Mouse (Mus musculus): ENCODE measurements around the gene Arcn1. TPM values are rescaled to one million over a fixed set of nuclear protein-coding genes. Genes with fewer than 3 reads are reported as not detected.

Gene Arcn1
- polyA plus RNA-seq, 1 experiment: 40.6 TPM

GRCm38 (mm10) chr9:44693071-44693470, 74.6 kb downstream of the Arcn1 start:
- TF ChIP-seq MAX (IDR thresholded peaks at IDR 0.05; ENCODE audit: low read depth): no peak
- no peak for TF ChIP-seq POLR2AphosphoS2 (IDR thresholded peaks at IDR 0.05; ENCODE audit: insufficient read length, low read depth)
- no peak for TF ChIP-seq REST (IDR thresholded peaks at IDR 0.05; ENCODE audit: insufficient read depth, insufficient read length)
- no peak for TF ChIP-seq TCF12 (IDR thresholded peaks at IDR 0.05; ENCODE audit: insufficient read depth, poor library complexity, severe bottlenecking)
- TF ChIP-seq POLR2A (IDR thresholded peaks at IDR 0.05; ENCODE audit: insufficient read length, low read depth): no peak
- TF ChIP-seq TCF3 (IDR thresholded peaks at IDR 0.05; ENCODE audit: insufficient read length, low read depth): no peak
- no peak for TF ChIP-seq SRF (IDR thresholded peaks at IDR 0.05; ENCODE audit: control insufficient read depth, insufficient read length, low read depth)
- no peak for TF ChIP-seq USF1 (IDR thresholded peaks at IDR 0.05; ENCODE audit: low read depth)
- no peak for TF ChIP-seq MYOG (IDR thresholded peaks at IDR 0.05; ENCODE audit: control insufficient read depth in 1 of 3, insufficient read depth in 1 of 3, insufficient read length in 2 of 3, low read depth in 2 of 3)
- no peak for TF ChIP-seq MYOD1 (IDR thresholded peaks at IDR 0.05; ENCODE audit: control insufficient read depth in 1 of 3, insufficient read length in 2 of 3, low read depth in 2 of 3)
- TF ChIP-seq CEBPB (IDR thresholded peaks at IDR 0.05; ENCODE audit: insufficient read depth, poor library complexity, severe bottlenecking): no peak
- TF ChIP-seq E2F4 (IDR thresholded peaks at IDR 0.05; ENCODE audit: insufficient read depth): no peak
- Histone ChIP-seq H3K27me3 (ENCODE audit: control insufficient read depth, insufficient read depth, insufficient read length) (no peaks in the 10 kb centered on the region), H3ac (ENCODE audit: control insufficient read depth, insufficient read length) (no peak overlapping the region), H3K36me3 (ENCODE audit: control insufficient read depth, insufficient read depth) (peaks cover 24% of the 10 kb centered on the region), H3K79me2 (ENCODE audit: control insufficient read depth, insufficient read depth) (no peaks in the 10 kb centered on the region), H3K4me2 (ENCODE audit: low read depth) (no peak overlapping the region), H3K4me3 (no peak overlapping the region)

GRCm38 (mm10) chr9:44691671-44692520, 75.7 kb downstream of the Arcn1 start:
- H3ac ChIP-seq (ENCODE audit: control insufficient read depth, insufficient read length): no peak overlapping the region
- TF ChIP-seq USF1 (IDR thresholded peaks at IDR 0.05; ENCODE audit: low read depth): no peak
- TF ChIP-seq CEBPB (IDR thresholded peaks at IDR 0.05; ENCODE audit: insufficient read depth, poor library complexity, severe bottlenecking): peak; percentile 20; the same call in 1 of the 2 replicates
- no peak overlapping the region for H3K4me3 ChIP-seq
- H3K79me2 ChIP-seq (ENCODE audit: control insufficient read depth, insufficient read depth): no peaks in the 10 kb centered on the region
- peaks cover 16% of the 10 kb centered on the region for H3K36me3 ChIP-seq (ENCODE audit: control insufficient read depth, insufficient read depth)
- no peak overlapping the region for H3K4me2 ChIP-seq (ENCODE audit: low read depth)
- H3K27me3 ChIP-seq (ENCODE audit: control insufficient read depth, insufficient read depth, insufficient read length): no peaks in the 10 kb centered on the region

Other genes with a start within 250 kb of the Arcn1 start
- gene Cxcr5, start 206.0 kb downstream of the Arcn1 start, polyA plus RNA-seq (2012; fragmentation: generic; extraction: Trizol): 0.01 TPM
- 25.8 TPM for gene Ddx6, start 163.0 kb downstream of the Arcn1 start, polyA plus RNA-seq (2012; fragmentation: generic; extraction: Trizol)
- 0.02 TPM for gene Treh, start 94.6 kb downstream of the Arcn1 start, polyA plus RNA-seq (2012; fragmentation: generic; extraction: Trizol)
- gene Phldb1, start 32.6 kb downstream of the Arcn1 start, polyA plus RNA-seq (2012; fragmentation: generic; extraction: Trizol): 62.2 TPM
- gene Ift46, start 63 bp upstream of the Arcn1 start, polyA plus RNA-seq (2012; fragmentation: generic; extraction: Trizol): 74.9 TPM
- 1.2 TPM for gene Tmem25, start 31.5 kb upstream of the Arcn1 start, polyA plus RNA-seq (2012; fragmentation: generic; extraction: Trizol)
- gene Ttc36, start 35.2 kb upstream of the Arcn1 start, polyA plus RNA-seq (2012; fragmentation: generic; extraction: Trizol): 0.12 TPM
- 4.5 TPM for gene Kmt2a, start 113.5 kb upstream of the Arcn1 start, polyA plus RNA-seq (2012; fragmentation: generic; extraction: Trizol)
- gene Atp5l, start 152.9 kb upstream of the Arcn1 start, polyA plus RNA-seq (2012; fragmentation: generic; extraction: Trizol): 773 TPM
- 13.3 TPM for gene Ube4a, start 197.8 kb upstream of the Arcn1 start, polyA plus RNA-seq (2012; fragmentation: generic; extraction: Trizol)
- 0.06 TPM for gene Cd3g, start 212.6 kb upstream of the Arcn1 start, polyA plus RNA-seq (2012; fragmentation: generic; extraction: Trizol)
- gene Cd3d, start 213.9 kb upstream of the Arcn1 start, polyA plus RNA-seq (2012; fragmentation: generic; extraction: Trizol): not detected
- gene Cd3e, start 241.8 kb upstream of the Arcn1 start, polyA plus RNA-seq (2012; fragmentation: generic; extraction: Trizol): not detected

Data from myocyte (in vitro differentiated cells).